ENCODE assay signal across 1 mouse cellular context in the genomic region with DNA sequence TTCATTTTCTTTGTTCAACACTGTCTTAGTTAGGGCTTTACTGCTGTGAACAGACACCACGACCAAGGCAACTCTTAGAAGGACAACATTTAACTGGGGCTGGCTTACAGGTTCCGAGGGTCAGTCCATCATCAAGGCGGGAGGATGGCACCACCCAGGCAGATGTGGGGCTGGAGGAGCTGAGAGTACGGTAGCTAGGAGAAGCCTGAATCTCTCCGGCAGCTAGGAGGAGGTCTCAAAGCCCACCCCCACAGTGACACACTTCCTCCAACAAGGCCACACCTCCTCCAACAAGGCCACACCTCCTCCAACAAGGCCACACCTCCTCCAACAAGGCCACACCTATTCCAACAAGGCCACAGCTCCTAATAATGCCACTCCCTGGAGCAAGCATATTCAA. TPM values are rescaled to one million over a fixed set of nuclear protein-coding genes. Genes with fewer than 3 reads are reported as not detected.
"Had no signal": no experiment of that assay in that cellular context is flagged by ENCODE, and none has a peak within 500 bp of the region (broad histone marks: within the 10 kb centered on the region; RNA-seq: fewer than 3 reads in every experiment).

No protein-coding gene starts in this region.

RNA-seq across cellular contexts. Expression of gene Grhl3, which starts 41.9 kb away (rescaled TPM):
- polyA plus RNA-seq: macrophage had no signal
